Mouse (Mus musculus) hindbrain, embryonic 15.5 days (tissue): ENCODE measurements around the gene Arid1b. TPM values are rescaled to one million over a fixed set of nuclear protein-coding genes. Genes with fewer than 3 reads are reported as not detected.

Experiments
- ATAC-seq: fragments of 200-750 bp; cut with Nextera tagmentation; 2 replicates; pipeline ENCODE4 v1.8.0; 2017; ENCODE audit warnings: low read depth, moderate number of reproducible peaks, moderate TSS enrichment; ENCODE audit not compliant: low FRiP score
- H3K27ac ChIP-seq: fragments of 300-500 bp; sonication (generic); replicated peaks from 2 replicates; pipeline ENCODE4 v1.5.1; 2015; ENCODE audit warnings: mild to moderate bottlenecking, inconsistent platforms
- H3K27me3 ChIP-seq: fragments of 300-500 bp; sonication (generic); 2 replicates; pipeline ENCODE4 v1.6.1; 2015; ENCODE audit warnings: control low read depth, inconsistent platforms
- H3K36me3 ChIP-seq: fragments of 300-500 bp; sonication (generic); 2 replicates; pipeline ENCODE4 v1.6.1; 2015; ENCODE audit warnings: control low read depth, inconsistent platforms
- H3K4me1 ChIP-seq: fragments of 300-500 bp; sonication (generic); replicated peaks from 2 replicates; pipeline ENCODE4 v1.6.1; 2015; ENCODE audit warnings: control low read depth, inconsistent platforms
- H3K4me2 ChIP-seq: fragments of 300-500 bp; sonication (generic); 2 replicates; pipeline ENCODE4 v1.6.1; 2015; ENCODE audit warnings: moderate library complexity, mild to moderate bottlenecking, inconsistent platforms
- H3K4me3 ChIP-seq: fragments of 300-500 bp; sonication (generic); 2 replicates; pipeline ENCODE4 v1.5.1; 2015; ENCODE audit warnings: mild to moderate bottlenecking, inconsistent platforms
- H3K9ac ChIP-seq: fragments of 300-500 bp; sonication (generic); 2 replicates; pipeline ENCODE4 v1.6.1; 2015; ENCODE audit warnings: inconsistent platforms
- H3K9me3 ChIP-seq: fragments of 300-500 bp; sonication (generic); 2 replicates; pipeline ENCODE4 v1.6.1; 2016; ENCODE audit warnings: control low read depth, inconsistent platforms
- WGBS: fragments of 180-500 bp; shearing (Covaris S2); methylation state at CpG from one replicate; pipeline ENCODE4 v1.1.7; 2015; 5-methylcytosine and 5-hydroxymethylcytosine counted together
- polyA plus RNA-seq: library from polyadenylated mRNA; unstranded; fragments of >200 nt; fragmentation: Nextera tagmentation; extraction: Ambion mirVana; gene quantifications from 2 replicates; pipeline ENCODE4 v1.2.1, GENCODE M21; 2015

Arid1b gene
- polyA plus RNA-seq, 1 experiment from 2014 or later, result 14.3 TPM

DNA sequence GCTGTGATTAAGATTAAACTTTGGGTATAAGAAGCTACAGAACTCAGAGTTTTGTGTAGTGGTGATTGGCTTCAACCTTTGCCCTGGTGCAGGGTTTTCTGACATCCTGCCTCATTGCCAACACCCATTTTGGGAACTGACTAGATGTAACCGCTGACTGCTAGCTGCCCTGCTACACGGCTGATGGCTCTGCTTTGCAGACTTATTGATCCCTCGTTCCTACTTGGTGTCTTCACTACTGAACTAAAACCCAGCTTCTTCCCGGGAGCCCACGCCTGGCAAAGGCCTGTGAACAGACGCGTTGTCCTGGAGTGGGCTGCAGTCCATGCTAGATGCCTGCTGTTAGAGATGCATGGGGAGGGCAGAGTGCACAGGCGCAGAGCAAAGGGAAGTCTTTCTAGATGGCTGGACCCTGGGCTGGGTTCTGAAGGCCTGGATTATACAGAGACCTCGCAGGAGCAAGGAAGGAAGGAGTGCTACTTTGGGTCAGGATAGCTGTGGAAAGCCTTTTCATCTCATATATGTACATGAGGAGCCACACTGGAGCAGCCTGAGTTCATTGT, 210.1 kb downstream of the Arid1b start:
- Histone ChIP-seq H3K4me2 (no peak overlapping the region), H3K36me3 (no peaks in the 10 kb centered on the region), H3K9me3 (no peaks in the 10 kb centered on the region), H3K9ac (no peak overlapping the region), H3K27ac (no peak overlapping the region), H3K4me1 (peaks cover 44% of the 10 kb centered on the region), H3K4me3 (no peak overlapping the region), H3K27me3 (no peaks in the 10 kb centered on the region)
- no peak for ATAC-seq
- 76% methylated on average over 9 of the region's 9 CpGs for WGBS

DNA sequence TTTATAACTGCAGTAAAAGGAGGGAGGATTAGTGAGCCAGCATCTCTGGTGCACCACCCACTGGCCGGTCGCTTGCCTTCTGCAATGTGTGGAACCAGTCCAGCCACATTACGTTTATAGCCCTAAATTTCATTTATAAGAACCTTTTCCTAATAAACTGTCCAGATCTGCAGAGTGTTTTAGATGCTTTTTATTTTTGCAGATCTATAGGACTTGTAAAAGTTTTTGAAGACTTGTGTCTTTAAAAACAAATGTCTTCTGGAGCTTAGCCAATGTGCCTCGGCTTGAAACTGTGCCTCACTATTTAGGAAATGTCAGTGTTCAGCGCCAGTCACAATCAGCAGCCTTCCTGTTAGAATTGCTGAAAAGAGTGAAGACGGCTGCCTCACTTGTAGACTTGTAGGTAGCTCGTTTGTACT, 211.0 kb downstream of the Arid1b start:
- no peaks in the 10 kb centered on the region for H3K27me3 ChIP-seq
- no peak overlapping the region for H3K4me3 ChIP-seq
- no peaks in the 10 kb centered on the region for H3K36me3 ChIP-seq
- no peaks in the 10 kb centered on the region for H3K9me3 ChIP-seq
- H3K9ac ChIP-seq, result no peak overlapping the region
- H3K4me2 ChIP-seq, result no peak overlapping the region
- H3K27ac ChIP-seq, result no peak overlapping the region
- ATAC-seq, result no peak
- WGBS, result 55% methylated on average over 7 of the region's 7 CpGs
- peaks cover 49% of the 10 kb centered on the region for H3K4me1 ChIP-seq

DNA sequence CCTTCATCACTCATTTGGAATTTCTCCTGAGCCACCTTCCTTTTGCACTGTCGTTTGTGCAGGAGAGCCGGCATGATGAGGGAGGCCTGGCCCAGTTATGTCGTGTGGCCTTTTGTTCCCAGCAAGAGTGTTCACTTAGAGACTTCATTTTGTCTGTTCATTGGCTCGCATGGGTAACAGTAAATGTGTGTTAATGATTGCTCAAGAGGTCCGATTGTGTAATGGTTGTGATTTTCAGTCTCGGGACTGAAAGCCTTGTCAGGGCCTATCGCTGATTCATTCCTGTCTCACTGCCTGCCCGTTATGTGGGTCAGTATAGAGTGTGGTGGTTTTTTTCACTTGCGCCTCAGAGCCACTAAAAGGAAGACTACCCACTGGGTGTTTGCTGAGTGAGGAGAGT, 212.6 kb downstream of the Arid1b start:
- Histone ChIP-seq H3K4me1 (peaks cover 57% of the 10 kb centered on the region), H3K9ac (no peak overlapping the region), H3K36me3 (no peaks in the 10 kb centered on the region), H3K27me3 (no peaks in the 10 kb centered on the region), H3K27ac (no peak overlapping the region), H3K4me2 (no peak overlapping the region), H3K4me3 (no peak overlapping the region), H3K9me3 (no peaks in the 10 kb centered on the region)
- no peak for ATAC-seq
- WGBS, result 47% methylated on average over 9 of the region's 9 CpGs

DNA sequence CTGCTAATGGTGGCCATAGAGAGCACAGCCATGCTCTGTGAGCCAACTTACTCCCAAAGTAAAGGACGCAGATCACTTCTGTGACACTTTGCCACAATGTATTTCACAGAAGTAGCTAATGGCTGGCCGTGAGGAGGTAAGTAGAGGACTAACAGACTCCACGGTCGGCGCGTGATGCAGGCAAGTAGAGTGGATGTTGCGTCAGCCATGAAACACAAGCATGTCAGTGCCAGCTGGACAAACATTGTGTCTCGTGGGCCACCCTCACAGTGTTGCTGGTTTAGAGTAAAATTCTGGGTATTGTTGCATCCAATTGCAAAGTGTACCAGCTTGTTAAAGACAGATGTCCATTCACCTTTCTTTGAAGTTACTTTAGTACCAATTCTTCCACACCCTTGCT, 213.7 kb downstream of the Arid1b start:
- no peak overlapping the region for H3K4me3 ChIP-seq
- ATAC-seq, result no peak
- no peak overlapping the region for H3K4me2 ChIP-seq
- no peak overlapping the region for H3K27ac ChIP-seq
- 92% methylated on average over 8 of the region's 8 CpGs for WGBS
- no peaks in the 10 kb centered on the region for H3K27me3 ChIP-seq
- no peak overlapping the region for H3K9ac ChIP-seq
- H3K36me3 ChIP-seq, result no peaks in the 10 kb centered on the region
- no peaks in the 10 kb centered on the region for H3K9me3 ChIP-seq
- H3K4me1 ChIP-seq, result peaks cover 58% of the 10 kb centered on the region

DNA sequence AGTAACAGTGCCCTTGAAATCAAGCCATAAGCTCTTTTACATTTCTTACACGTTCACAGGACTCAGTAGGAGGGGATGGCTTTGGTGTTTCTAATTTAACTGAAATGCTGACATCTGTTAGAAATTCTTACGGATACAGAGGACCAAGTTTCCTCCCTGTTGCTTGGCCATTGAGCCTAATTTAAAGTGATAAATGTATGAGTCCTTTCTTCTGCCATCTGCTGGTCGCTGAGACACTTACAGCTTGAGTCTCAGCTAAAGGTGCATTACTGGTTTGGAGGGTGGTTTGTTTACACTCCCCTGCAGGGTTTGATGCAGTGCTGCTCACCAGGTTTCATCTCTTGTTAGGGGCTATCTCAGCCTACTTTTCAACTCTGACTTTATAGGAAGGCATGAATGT, 214.2 kb downstream of the Arid1b start:
- H3K27me3 ChIP-seq, result no peaks in the 10 kb centered on the region
- H3K27ac ChIP-seq, result no peak overlapping the region
- no peaks in the 10 kb centered on the region for H3K9me3 ChIP-seq
- peaks cover 61% of the 10 kb centered on the region for H3K4me1 ChIP-seq
- H3K4me2 ChIP-seq, result no peak overlapping the region
- H3K9ac ChIP-seq, result no peak overlapping the region
- WGBS, result 31% methylated on average over 3 of the region's 3 CpGs
- no peak for ATAC-seq
- no peak overlapping the region for H3K4me3 ChIP-seq
- no peaks in the 10 kb centered on the region for H3K36me3 ChIP-seq

DNA sequence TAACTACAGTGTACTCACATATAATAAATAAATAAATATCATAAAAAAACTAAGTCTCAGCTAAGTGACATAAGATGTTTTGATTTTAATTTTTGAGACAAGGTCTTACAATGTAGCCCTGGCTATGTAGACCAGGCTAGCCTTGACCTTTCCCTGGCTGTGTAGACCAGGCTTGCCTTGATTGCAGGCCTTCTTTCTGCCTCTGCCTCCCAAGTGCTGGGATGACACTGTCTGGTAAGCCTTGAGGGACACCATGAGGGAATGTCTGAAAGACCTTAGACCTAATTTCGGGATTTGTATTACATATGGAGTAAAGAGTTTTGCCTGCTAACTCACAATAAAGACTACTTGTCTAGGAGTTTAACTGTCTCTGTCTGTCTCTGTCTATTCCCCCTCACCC, 214.9 kb downstream of the Arid1b start:
- H3K9ac ChIP-seq, result no peak overlapping the region
- H3K9me3 ChIP-seq, result no peaks in the 10 kb centered on the region
- H3K27me3 ChIP-seq, result no peaks in the 10 kb centered on the region
- no peak for ATAC-seq
- peaks cover 61% of the 10 kb centered on the region for H3K4me1 ChIP-seq
- 100% methylated on average over 1 of the region's 1 CpGs for WGBS
- H3K4me2 ChIP-seq, result no peak overlapping the region
- H3K27ac ChIP-seq, result no peak overlapping the region
- H3K36me3 ChIP-seq, result no peaks in the 10 kb centered on the region
- no peak overlapping the region for H3K4me3 ChIP-seq

DNA sequence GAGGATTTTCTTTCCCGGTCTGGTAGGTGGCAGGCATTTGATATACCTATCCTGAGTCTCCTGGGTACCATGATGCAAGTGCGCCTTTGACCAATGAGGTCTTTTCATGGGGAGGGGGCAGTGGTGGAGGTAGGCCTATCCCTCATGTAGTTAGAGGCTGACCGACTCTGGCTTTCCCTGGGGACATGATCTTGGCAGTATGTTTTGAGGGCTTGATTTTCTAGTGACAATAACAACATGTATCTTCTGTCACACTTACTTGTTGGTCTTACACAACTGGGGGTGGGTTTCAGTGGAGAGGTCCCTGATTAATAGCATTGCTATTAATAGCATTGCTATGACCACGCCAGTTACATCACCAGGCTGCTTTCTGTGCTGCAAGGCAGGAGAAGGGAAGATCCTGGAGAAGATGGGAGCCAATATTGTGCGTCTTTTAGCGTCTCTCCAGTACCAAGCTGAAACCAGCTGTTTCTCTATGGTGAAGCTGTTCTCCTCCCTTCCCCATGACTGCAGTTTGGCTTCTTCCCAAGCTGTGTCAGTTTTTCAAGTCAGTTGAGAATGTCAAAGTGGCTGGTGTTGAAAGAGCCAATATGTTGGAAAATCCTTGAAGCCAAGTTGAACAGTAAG, 216.1 kb downstream of the Arid1b start:
- Histone ChIP-seq H3K36me3 (no peaks in the 10 kb centered on the region), H3K4me1 (peaks cover 64% of the 10 kb centered on the region), H3K9me3 (no peaks in the 10 kb centered on the region), H3K9ac (no peak overlapping the region), H3K27me3 (no peaks in the 10 kb centered on the region), H3K4me3 (no peak overlapping the region), H3K4me2 (no peak overlapping the region), H3K27ac (no peak overlapping the region)
- WGBS, result 59% methylated on average over 6 of the region's 6 CpGs
- ATAC-seq, result no peak

DNA sequence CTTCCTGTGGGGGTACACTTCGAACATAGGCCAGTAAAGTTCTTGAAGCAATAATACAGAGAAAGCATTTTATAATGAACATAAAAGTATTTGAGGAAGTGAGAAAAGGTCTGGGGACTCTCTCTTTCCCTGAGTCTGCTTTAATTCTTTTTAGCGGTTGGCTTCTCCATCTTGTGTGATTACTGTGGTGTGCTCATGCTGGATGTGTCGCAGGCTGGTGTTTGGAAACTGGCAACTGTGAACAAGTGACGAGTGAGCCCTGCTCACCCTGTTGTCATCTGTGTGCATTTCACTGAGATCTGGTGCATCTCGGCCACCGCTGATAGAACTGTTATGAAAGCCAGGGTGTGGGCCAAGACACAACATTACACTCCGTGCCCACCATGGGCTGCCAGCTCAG, 216.8 kb downstream of the Arid1b start:
- Histone ChIP-seq H3K27ac (peak overlapping the region; percentile 74; the same call in 1 of the 2 replicates), H3K4me2 (no peak overlapping the region), H3K27me3 (no peaks in the 10 kb centered on the region), H3K4me1 (peaks cover 67% of the 10 kb centered on the region), H3K36me3 (no peaks in the 10 kb centered on the region), H3K9ac (no peak overlapping the region), H3K4me3 (no peak overlapping the region), H3K9me3 (no peaks in the 10 kb centered on the region)
- no peak for ATAC-seq
- WGBS, result 82% methylated on average over 7 of the region's 7 CpGs

DNA sequence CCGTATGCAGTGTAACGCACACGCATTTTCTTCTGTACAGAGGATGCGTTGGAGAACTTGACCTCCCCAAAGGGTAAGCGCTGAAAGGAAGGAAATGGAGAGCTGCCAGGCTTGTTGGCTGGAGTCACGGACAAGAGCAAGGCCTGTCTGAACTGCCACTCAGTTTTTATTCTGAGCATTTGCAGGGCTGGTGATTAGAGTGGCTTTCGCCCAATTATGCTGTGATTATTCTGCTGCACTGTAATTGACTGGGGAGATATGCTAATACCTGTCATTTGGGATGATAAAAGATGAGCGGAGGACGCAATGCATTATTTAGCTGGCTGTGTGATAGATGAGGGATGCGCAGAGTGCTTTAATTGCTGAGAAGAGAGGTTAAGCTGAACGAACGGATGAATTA, 218.0 kb downstream of the Arid1b start:
- Histone ChIP-seq H3K27me3 (no peaks in the 10 kb centered on the region), H3K4me3 (no peak overlapping the region), H3K4me1 (peaks cover 64% of the 10 kb centered on the region), H3K9me3 (no peaks in the 10 kb centered on the region), H3K4me2 (peak overlapping the region; percentile 7), H3K9ac (no peak overlapping the region), H3K36me3 (no peaks in the 10 kb centered on the region), H3K27ac (peak overlapping the region; percentile 74)
- 0 out of 2 replicates have a peak, but pooled peaks have one; percentile 19 for ATAC-seq
- WGBS, result 13% methylated on average over 12 of the region's 12 CpGs

DNA sequence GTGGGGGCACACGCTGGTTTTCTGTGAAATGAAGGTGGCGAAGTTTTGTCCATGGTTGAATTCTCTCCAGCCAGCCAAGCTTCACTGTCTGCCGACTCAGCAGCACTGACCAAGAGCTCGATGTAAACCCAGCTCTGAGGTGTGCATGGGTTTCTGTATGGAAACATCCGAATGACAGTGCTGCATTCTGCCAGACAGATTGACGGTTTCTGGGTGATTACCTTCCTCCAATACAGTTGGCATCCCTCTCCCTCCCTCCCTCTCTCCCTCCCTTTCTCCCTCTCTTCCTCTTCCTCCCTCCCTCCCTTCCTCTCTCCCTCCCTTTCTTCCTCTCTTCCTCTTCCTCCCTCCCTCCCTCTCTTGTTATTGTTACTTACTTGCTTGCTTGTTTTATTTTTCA, 219.3 kb downstream of the Arid1b start:
- Histone ChIP-seq H3K36me3 (no peaks in the 10 kb centered on the region), H3K4me3 (no peak overlapping the region), H3K4me1 (peaks cover 72% of the 10 kb centered on the region), H3K9me3 (no peaks in the 10 kb centered on the region), H3K4me2 (no peak overlapping the region), H3K27me3 (no peaks in the 10 kb centered on the region), H3K27ac (peak overlapping the region; percentile 74), H3K9ac (no peak overlapping the region)
- ATAC-seq, result no peak
- WGBS, result 37% methylated on average over 6 of the region's 6 CpGs

DNA sequence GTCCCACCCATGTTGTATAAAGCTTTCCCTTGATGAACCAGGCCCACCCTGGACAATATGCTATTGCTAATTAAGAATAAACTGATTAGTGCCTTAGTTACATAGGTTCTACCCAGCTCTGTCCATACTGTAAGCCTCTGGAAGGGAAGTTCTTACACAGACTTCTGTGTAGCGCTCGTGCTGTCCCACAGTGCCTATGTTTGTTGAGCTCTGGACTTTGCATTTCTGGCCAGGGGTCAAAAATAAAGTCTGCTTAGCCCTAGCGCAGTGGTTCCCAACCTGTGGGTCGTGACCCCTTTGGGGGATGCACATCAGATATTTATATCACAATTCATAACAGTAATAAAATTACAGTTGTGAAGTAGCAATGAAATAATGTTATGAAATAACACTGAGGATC, 221.2 kb downstream of the Arid1b start:
- no peak overlapping the region for H3K4me2 ChIP-seq
- no peak for ATAC-seq
- no peak overlapping the region for H3K4me3 ChIP-seq
- H3K9ac ChIP-seq, result no peak overlapping the region
- H3K27ac ChIP-seq, result no peak overlapping the region
- H3K27me3 ChIP-seq, result no peaks in the 10 kb centered on the region
- H3K9me3 ChIP-seq, result no peaks in the 10 kb centered on the region
- H3K36me3 ChIP-seq, result no peaks in the 10 kb centered on the region
- WGBS, result 86% methylated on average over 4 of the region's 4 CpGs
- H3K4me1 ChIP-seq, result peaks cover 80% of the 10 kb centered on the region

DNA sequence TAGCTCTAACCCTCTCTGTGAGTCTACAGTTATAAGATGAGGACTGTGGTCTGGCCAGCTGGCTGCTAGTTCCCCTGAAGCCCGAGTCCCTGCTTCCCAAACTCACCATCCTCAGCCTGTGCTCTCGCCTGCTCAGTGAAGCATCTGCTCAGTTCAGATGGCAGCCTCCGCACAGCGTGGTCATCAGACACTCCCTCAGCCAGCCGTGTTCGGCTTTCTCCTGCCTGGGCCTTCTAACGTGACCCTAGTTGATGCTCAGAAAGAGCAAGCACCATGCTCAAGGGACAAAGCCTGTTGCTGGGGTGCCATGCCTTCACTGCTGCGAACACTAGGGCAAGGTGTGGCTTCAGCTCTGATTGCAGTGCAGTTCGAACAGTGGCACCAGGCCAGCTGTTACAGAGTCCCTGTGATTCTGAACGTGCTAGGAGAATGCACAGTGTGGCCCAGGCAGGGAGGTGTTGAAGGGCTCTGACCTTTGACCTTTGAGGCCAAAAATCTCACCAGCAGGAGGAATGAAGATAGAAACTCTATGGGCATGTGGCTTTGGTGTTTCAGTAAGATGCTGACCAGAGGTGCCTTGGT, 222.9 kb downstream of the Arid1b start:
- Histone ChIP-seq H3K27me3 (no peaks in the 10 kb centered on the region), H3K9me3 (no peaks in the 10 kb centered on the region), H3K4me1 (peaks cover 80% of the 10 kb centered on the region), H3K36me3 (no peaks in the 10 kb centered on the region), H3K4me3 (no peak overlapping the region), H3K4me2 (no peak overlapping the region), H3K9ac (no peak overlapping the region), H3K27ac (no peak overlapping the region)
- peak; percentile 44; the same call in 1 of the 2 replicates for ATAC-seq
- 30% methylated on average over 10 of the region's 10 CpGs for WGBS
